9 mouse cellular contexts compared by ENCODE assay signal in genomic region chr14:54108311-54109074, GRCm38 (mm10).
DNase-seq lines count a peak whose midpoint lies in the region; ATAC-seq and TF ChIP-seq lines count a peak whose summit lies in the region.
"Had no signal": no experiment of that assay in that cellular context is flagged by ENCODE, and none has a peak within 500 bp of the region (broad histone marks: within the 10 kb centered on the region; RNA-seq: fewer than 3 reads in every experiment).

No protein-coding gene starts in this region.

- no peak for TF ChIP-seq CTCF in lung, embryonic 14.5 days (IDR thresholded peaks at IDR 0.05; ENCODE audit: low read depth)

- peak; percentile 69 to 75 for ATAC-seq in hematopoietic stem cell, adult 5-6 weeks (replicated peaks in 1 of 2; ENCODE audit: insufficient read depth in 1 of 2, low FRiP score in 2 of 2, low TSS enrichment in 1 of 2, low read depth in 1 of 2, poor library complexity in 2 of 2, severe bottlenecking in 2 of 2)
- ATAC-seq in lung, embryonic 14.5 days (ENCODE audit: insufficient read depth): peak; percentile 69; the same call in 1 of the 2 replicates

- no peaks in the 10 kb centered on the region for H3K9me3 ChIP-seq in ES-E14 (ENCODE audit: control insufficient read depth, insufficient read depth, low read depth, low read length)
- no peaks in the 10 kb centered on the region for H3K9me3 ChIP-seq in lung, embryonic 14.5 days (ENCODE audit: low read depth, low read length)
- H3K9me3 ChIP-seq: neural tube, embryonic 12.5 days had no signal

- intact Hi-C loops in heart, postnatal 25 days (cut with DNase I): no loop called here

- no peak overlapping the region for H3K9ac ChIP-seq in ES-E14 (ENCODE audit: insufficient read depth, low read depth, low read length, poor library complexity, severe bottlenecking)
- no peak overlapping the region for H3K9ac ChIP-seq in lung, embryonic 14.5 days
- H3K9ac ChIP-seq: neural tube, embryonic 12.5 days had no signal

- in situ Hi-C loops in ES-E14 (cut with MboI; ENCODE audit: low sequenced_read_pairs in 2 of 2, unreplicated experiment in 2 of 2): no loop called here

- H3K4me3 ChIP-seq in ES-E14 (ENCODE audit: insufficient read depth in 1 of 2, low read depth in 1 of 2, low read length in 2 of 2, poor library complexity in 1 of 2, severe bottlenecking in 1 of 2): no peak overlapping the region
- no peak overlapping the region for H3K4me3 ChIP-seq in lung, embryonic 14.5 days (ENCODE audit: low read depth, low read length)
- H3K4me3 ChIP-seq: neural tube, embryonic 12.5 days had no signal

- H3K27me3 ChIP-seq in lung, embryonic 14.5 days (ENCODE audit: insufficient read depth, low read length): no peaks in the 10 kb centered on the region
- H3K27me3 ChIP-seq: neural tube, embryonic 12.5 days had no signal

- H3K27ac ChIP-seq in ES-E14 (ENCODE audit: insufficient read depth, low read depth, low read length, poor library complexity, severe bottlenecking): no peak overlapping the region
- H3K27ac ChIP-seq in lung, embryonic 14.5 days (ENCODE audit: low read depth): peak overlapping the region; percentile 14; the same call in 1 of the 2 replicates
- H3K27ac ChIP-seq: neural tube, embryonic 12.5 days had no signal

- peaks cover 2% of the 10 kb centered on the region in 2 experiments; a peak in 2 of 4 replicates for H3K4me1 ChIP-seq in ES-E14 (ENCODE audit: control insufficient read depth in 2 of 2, insufficient read depth in 2 of 2, low read length in 2 of 2, poor library complexity in 1 of 2)
- H3K4me1 ChIP-seq in lung, embryonic 14.5 days (ENCODE audit: insufficient read depth): peaks cover 33% of the 10 kb centered on the region

- DNase-seq in heart, adult 11 months: peak; percentile 89
- DNase-seq in heart, postnatal 25 days (ENCODE audit: low spot score): no peak
- peak; percentile 24 for DNase-seq in ES-E14 (ENCODE audit: low read depth, low spot score)
- DNase-seq in cerebellum, postnatal 14 days: peak; percentile 36 to 37
- peak; percentile 94 for DNase-seq in lung, embryonic 14.5 days
- DNase-seq in skeletal muscle tissue, adult 2 months (ENCODE audit: low read depth, low spot score): peak; percentile 32
- DNase-seq in embryo, embryonic 10 days (ENCODE audit: low spot score): no peak

- WGBS in lung, embryonic 14.5 days: 17% methylated on average over 9 of the region's 9 CpGs

- H3K36me3 ChIP-seq in ES-E14 (ENCODE audit: control insufficient read depth, insufficient read depth, low read length, poor library complexity, severe bottlenecking): no peaks in the 10 kb centered on the region
- H3K36me3 ChIP-seq in lung, embryonic 14.5 days (ENCODE audit: insufficient read depth): no peaks in the 10 kb centered on the region
- H3K36me3 ChIP-seq: neural tube, embryonic 12.5 days had no signal

- peak overlapping the region; percentile 24; the same call in 1 of the 2 replicates for H3K4me2 ChIP-seq in lung, embryonic 14.5 days
- H3K4me2 ChIP-seq: neural tube, embryonic 12.5 days had no signal

TF ChIP-seq in ES-E14, 5 proteins besides CTCF, POLR2A, EP300 and RAD21:
- peak; percentile 54; the same call in 1 of the 2 replicates for TF ChIP-seq MAFK (IDR thresholded peaks at IDR 0.05; ENCODE audit: insufficient read depth, low read depth, low read length)
- TF ChIP-seq HCFC1 (IDR thresholded peaks at IDR 0.05; ENCODE audit: borderline replicate concordance, insufficient read depth, low read length): no peak

Comparison
In these comparisons a context has a peak if more than half of its experiments do, and no peak if none do; other contexts are left out.
1. DNase-seq: peak in heart, adult 11 months (single experiment), ES-E14 (single experiment), cerebellum, postnatal 14 days (2 of 2), lung, embryonic 14.5 days (single experiment) and skeletal muscle tissue, adult 2 months (single experiment); none in heart, postnatal 25 days (single experiment) and embryo, embryonic 10 days (single experiment).